Mouse (Mus musculus) Muller cell, postnatal 12 days (primary cell): Measurements from ENCODE around the gene Abr.

ENCODE experiments used
- DNase-seq: peaks from one replicate; pipeline ENCODE4 v3.0.0-alpha.2; 2015; ENCODE audit errors: inconsistent ontology term

The Abr gene

DNA sequence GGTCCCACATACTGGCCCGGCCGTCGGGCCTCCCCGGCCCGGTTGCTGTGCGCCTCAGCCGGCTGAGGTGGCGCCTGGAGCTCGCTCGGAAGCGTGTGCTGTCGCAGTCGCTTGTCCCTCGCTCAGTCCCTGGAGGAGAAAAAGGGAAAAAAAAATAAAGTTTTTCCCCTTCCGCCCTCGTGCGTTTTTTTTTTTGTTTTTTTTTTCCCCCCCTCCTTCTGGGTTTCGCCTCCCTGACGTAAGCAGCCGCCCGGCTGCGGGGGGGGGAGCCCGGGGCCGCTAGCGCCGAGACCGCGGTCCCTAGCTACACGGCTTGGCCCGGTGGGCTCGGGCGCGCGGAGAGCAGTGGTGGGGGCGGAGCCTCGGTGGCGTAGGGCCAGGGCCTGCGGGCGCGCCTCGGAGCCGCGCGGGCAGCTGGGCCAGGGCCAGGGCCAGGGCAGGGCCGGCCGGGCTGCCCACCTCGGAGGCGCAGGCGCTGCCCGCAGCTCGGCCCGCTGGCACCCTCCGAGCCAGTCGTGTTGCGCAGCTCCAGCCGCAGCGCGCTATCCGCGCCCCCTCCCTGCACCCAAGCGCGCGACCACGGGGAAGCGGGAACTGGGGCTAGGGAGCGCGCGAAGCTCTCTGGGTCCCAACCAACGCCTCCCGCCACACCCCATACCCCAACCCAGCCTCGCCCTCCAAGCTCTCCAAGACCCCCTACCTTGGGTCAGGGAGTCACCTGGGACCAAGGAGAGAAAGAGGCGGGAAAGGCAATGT, 1.3 kb upstream of the Abr start:
- DNase-seq = peak; percentile 76

GRCm38 (mm10) chr11:76622566-76623205, 572 bp upstream of the Abr start:
- peak; percentile 57 for DNase-seq

DNA sequence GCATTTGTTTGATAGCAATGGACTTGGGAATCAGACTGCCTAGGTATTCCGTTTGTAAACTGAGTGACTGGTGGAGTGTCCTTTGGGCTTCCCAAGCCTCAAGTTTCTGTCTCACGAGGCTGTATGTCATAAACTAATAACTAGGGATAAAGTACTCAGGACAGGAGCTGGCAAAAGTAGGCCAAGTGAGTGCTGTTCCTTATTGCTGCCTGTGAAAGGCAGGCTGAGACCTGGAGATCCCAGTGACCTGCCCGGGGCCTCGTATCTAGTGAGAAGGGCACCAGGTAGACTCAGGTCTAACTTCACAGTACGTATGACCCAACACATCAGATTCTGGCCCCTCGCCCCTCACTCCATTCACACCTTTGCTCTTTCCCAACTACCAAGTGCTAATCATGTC, 4.0 kb downstream of the Abr start:
- no peak for DNase-seq

- no peak for DNase-seq
These were observed 7.9 kb downstream of the Abr start for GRCm38 (mm10) chr11:76614246-76614645.

- peak; percentile 69 for DNase-seq
These were observed 9.4 kb downstream of the Abr start for GRCm38 (mm10) chr11:76612638-76613104.

DNA sequence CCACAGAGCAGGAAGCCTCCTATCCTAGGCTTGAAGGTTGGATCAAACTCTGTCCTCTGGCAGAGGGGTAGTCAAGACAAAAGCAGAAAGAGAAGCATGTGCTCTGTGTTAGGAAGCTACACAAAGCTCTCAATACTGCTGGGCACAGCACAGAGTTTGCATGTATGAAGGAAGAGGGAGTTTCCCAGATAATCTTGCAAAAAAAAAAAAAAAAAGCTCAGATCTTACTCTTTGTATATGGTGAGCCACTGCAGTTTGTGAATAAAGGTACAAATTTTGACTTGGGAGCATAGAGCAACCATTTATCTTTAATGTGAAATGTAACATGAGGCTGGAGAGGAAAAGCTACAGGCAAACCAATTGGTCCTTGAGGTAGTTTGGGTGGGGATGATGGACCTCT, 11.2 kb downstream of the Abr start:
- no peak for DNase-seq

DNA sequence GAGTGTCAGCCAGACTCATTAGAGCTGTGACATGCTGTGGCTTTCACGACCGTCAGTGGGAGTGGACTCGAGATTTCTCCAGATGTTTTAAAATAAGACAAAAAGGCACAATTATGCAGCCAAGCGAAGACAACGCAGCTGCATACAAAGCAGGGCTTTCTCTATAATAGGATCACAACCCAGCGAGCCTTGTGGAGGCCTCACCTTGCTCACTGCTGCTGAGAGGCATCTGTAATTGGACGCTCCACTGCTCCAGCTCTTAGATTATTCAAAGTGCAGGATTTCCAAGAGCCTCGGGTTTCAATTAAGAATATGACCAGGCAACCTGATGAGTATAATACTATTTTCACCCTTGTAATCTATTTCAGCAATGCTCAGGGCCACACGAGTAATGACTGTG, 15.6 kb downstream of the Abr start:
- no peak for DNase-seq

DNA sequence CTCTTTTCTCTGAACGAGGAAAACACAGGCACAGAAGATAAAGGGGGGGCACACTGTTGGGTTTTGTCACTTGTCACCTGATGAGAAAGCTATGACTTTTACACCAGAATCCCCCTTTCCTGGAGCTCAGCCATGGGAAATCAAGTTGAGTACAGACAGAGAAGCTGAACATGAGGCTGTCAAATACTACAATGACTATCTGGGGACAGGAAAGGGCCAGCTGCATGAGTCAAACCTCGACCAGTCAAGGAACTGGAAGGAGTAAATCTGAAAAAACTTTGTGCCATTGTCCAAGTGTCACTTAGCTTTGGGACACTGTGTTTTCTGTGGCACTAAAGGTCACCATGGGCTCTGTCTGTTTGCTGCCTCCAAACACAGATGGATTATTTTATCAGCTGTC, 22.9 kb downstream of the Abr start:
- no peak for DNase-seq

- no peak for DNase-seq
These were observed 23.4 kb downstream of the Abr start for GRCm38 (mm10) chr11:76598757-76599156.

DNA sequence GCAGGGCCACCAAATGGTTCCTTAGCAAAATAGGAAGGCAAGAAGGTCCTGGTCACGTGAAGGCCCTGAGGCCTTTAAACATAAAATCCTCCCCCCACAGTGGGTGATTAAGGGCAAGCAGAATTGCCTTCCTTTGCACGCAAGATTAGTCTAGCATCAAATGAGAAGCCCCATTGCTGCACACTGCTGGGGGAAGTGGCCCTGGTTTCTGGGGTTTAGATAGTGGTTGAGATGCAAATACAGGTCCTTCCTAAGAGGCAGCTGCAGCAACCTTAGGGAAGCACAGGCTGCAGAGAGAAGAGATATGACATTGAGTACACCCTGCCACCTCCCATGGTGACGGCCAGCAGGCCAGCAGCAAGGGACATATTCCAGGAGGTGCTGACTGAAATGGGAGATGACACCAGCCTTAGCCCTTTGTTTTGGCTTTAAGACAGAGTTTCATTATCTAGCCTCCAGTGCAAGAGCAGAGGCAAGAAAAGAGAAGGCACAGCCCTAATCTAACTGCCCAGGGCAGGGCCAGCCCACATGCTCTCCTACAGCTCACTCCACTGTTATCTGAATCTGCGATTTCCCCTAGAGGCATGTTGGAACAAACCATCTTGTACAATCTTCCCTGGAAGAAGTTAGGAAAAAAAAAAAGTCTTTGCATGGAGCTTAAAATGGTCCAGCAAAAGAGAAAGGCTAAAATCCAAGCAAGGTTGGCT, 28.3 kb downstream of the Abr start:
- no peak for DNase-seq

GRCm38 (mm10) chr11:76589746-76590145, 32.4 kb downstream of the Abr start:
- DNase-seq = no peak

DNA sequence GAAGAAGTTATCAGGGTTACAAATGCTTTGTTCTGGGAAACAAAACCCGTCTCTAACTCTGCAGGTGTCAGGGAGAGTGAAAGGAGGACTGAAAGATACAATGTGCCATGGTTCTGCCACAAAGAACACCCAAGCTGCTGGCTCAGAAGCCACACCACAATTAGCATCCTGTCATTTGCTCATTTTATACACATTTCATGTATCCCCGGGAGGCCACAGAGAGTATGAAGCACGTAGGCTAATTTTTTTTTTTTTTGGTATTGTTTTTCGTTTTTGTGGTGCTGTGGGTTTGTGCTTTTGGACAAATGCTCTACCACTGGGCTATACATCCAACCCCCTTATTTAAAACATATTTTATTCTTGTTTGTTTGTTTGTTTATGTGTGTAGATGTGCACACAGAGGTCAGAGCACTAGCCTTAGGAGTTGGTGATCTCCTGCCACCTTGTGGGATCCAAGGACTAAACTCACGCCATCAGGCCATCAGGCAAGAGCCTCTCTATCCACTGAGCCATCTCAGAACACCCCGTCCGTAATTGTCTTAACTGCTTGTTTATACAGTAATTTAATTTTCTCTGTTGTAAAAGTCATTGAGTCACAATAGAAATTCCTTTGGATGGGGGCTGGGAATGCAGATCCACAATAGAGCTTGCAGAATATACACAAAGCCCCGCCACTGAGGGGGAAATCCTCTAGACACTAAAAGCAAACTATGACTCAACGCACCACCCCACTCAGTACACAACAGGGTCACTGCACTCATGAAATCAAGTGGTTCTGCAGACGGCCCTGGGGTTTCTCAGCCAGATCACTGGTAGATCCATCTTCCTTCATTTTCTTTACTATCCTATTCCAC, 33.3 kb downstream of the Abr start:
- DNase-seq = peak; percentile 45

GRCm38 (mm10) chr11:76588032-76588431, 34.1 kb downstream of the Abr start:
- DNase-seq = no peak

GRCm38 (mm10) chr11:76587333-76587732, 34.8 kb downstream of the Abr start:
- peak; percentile 47 for DNase-seq

GRCm38 (mm10) chr11:76586119-76586518, 36.0 kb downstream of the Abr start:
- DNase-seq = no peak

DNA sequence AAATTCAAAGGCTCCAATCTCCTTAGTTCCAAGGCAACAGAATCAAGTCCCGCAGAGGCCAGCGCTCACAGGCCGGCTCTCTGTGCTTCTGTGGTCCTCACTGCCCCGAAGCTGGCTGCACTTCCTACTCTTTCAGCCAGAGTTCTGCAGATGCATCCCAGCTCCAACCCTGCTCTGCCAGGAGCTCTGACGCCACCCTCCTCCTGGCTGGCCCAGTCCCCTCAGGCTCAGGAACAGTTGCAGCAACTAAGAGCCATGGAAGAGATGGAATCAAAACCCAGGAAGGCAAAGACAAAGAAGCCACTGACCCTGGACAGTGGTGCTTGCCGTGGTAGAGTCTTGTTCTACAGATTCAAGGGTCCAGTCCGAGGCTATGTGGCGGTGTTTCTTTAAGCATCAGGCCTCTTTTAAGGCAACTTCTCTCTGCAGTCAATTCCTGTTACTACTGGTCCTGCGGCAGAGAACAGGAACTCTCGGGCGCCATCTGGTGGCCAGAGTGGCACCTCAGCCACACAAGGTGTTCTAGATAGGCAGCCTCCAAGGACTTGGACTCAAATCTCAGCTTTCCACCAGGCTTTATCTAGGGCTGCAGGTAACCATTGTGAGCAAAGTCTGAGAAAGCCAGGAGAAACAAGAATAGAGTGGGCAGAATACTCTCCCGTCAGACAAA, 44.4 kb downstream of the Abr start:
- DNase-seq = peak; percentile 72

DNA sequence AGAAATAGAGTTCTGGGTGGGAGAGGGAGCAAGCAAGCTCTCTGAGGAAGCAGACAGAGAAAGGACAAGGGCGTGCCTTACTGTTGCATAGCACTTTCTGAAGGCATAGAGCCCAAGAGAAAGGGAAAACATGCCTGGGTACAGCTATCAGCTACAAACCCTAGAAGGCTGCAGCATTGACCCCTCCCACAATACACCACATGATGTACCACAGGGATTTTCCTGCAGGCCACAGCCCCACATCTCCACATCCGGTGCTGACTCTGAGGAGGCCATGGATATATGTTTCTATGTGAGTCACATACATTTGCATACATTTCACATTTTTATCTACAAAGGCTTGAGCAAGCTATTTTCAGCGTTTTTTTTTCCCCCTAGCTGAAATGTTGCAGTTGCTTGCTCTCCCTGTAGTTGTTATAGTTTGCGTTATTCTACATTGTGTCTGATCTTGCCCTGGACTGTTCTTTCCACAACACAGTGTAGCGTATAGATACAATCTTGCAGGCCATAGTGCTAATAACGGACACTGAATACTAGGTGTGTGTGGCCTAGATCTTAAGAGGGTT, 49.2 kb downstream of the Abr start:
- no peak for DNase-seq

- DNase-seq = no peak
These were observed 50.5 kb downstream of the Abr start for GRCm38 (mm10) chr11:76571613-76571929.

DNA sequence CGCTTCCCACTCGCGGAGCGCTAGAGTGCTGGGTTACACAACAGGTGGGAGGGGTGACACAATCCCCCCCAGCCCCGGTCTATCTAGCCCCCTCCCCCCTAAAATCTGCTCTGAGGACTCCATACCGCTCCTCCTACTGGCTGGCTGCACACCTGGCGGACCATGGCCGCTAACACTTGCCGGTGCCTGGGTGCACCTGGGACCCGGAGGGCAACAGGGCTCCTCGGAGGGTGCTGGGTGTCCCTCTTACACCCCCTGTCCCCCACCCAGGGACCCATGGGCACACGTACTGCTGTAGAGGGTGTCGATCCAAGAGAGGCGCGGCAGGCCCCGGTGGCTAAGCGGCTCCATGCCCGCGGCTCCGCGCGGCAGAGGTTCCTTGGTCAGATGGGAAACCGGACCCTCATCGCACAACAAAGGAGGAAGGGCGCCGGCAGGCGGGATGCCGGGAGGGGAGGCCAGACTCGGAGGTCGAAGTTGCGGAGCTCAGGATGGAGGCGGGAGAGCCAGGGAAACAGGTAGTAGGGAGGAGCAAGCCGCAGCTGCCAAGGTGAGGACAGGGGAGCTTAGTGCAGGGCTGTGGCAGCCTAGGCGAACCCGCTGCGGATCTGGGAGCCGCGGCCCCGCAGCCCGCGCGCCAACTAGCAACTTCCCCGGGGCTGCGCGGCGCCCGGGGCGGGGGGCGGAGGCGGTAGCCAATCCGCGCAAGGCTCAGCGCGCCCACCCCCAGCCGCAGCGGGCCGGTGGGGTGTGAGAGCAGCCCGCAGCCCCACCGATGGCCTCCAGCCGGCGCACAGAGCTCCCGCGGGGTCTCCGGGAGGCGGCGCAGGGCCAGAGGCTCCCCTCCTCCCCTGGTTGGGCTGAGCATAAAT, 51.1 kb downstream of the Abr start:
- peak; percentile 43 for DNase-seq

- no peak for DNase-seq
These were observed 51.8 kb downstream of the Abr start for GRCm38 (mm10) chr11:76570201-76570731.
